Mouse (Mus musculus): Measurements from ENCODE around the gene Atp2a2.

Gene Atp2a2

DNA sequence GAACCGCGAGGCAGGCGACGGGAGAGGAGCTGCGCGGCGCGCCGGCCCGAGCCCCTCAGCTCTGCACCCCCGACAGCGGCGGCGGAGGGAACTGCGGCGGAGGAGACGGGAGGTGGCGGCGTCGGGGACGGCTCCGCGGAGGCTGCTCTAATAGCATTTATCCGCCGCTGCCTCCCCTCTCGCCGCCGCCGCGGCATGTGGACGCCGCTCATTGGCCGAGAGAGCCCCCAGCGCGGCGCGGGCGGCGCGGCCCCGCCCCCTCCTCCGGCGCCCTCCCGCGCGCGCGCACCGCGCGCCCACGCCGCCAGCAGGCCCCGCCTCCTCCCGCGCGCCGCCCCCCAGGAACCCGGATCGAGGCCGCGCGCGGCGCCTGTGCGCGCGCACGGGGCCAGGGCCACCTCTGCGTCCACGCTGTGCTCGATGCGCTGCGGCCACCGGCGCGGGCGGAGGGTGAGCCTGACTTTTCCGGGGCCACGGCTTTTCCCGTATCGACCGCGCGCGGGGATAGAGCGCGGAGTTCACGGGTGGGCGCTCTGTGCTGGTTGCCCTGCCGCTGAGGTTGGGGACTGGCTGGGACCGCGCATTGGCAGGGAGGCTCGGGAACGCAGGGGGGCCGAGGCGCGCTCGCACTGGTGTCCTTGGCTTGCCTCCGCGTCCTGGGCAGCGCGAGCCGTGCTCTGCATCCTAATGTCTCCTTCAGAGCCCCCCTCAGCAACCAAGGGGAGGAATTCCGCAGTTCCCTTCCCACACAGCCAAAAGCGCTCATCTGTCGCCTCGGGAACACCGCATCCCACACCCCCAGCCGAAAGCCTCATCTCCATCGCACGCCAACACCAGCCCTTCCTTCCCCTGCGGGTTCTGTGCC lies at the start of gene Atp2a2:
Atp2a2 (minus strand) TSS at position 149 of the 865 bp plus-strand sequence.
- peak; percentile 94 for DNase-seq

DNA sequence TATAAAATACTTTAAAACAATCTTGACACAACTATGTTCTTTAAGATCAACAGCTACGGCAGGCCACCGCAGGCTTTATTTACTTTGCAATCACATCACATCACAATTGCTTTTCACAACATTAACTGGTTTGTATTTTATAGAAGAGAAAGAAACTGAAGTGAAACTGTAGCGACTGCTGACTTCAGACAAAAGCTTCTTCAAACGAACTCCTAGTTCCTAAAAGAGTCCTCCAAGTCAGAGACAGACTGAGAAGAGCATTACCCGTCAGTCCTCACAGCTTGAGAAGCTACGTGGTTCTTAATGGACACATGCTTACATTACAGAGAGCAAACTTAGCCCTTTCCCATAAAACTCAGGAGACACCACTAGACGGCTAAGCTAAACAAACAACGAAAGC lies 48.4 kb upstream of the Atp2a2 start:
- no peak for DNase-seq

DNA sequence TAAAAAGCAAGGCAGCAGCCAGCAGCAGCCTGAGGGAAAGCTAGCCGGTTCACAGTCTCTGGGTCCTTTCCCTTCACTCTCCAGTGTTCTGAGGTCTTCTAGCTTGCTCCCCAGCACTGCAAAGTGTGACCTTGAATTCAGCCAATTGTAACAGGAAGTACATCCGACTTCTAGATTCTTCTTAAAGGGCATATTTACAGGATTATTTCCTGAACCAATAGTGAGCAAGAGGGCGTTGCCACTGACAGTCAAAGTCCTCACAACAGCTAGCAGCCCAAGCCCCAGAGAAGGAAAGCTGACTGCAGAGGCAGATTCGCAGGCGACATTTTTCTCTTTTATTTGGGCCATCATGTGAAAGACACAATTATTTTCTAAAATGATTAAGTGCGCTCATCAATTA lies 46.6 kb upstream of the Atp2a2 start:
- no peak for DNase-seq

DNA sequence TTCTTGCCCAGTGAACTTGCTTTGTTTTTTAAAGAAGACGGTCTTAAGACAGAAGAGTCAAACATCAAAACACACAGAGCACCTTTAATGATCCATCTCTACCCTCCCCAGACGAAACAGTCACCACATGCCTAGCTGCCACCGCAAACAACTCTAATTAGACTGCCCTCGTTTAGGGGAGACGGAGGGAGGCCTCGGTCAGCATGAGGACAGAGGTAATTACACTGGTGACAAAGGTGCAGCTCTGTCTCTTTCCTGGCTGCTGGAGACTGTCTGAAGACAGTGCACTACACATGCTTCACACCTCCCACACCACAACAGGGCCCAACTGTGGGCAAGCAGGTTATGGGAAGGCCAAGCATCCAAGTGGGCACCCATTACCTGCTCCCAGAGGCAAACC lies 45.8 kb upstream of the Atp2a2 start:
- DNase-seq, result no peak

DNA sequence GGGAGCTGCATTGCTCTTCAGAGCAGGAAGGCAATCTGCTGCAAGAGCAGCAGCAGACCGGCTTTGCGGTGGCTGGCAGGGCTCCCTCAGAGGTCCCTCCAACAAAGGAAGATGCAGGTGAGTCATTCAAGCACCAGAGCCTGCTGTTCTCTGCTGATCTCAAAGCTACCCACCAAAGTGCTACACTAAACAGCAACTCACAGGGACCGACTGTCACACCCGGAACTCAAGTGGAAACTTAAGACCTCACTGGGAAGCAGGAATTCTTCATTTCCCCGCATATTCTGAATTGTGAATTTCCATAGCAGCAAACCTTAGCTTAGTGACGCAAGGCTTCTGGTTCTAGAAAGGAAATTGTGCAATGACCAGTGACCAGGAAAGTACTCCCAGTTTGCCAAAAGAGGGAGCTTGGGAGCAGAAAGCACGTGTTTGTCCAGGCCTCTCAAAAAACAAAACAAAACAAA lies 45.3 kb upstream of the Atp2a2 start:
- DNase-seq, result peak; percentile 85

DNA sequence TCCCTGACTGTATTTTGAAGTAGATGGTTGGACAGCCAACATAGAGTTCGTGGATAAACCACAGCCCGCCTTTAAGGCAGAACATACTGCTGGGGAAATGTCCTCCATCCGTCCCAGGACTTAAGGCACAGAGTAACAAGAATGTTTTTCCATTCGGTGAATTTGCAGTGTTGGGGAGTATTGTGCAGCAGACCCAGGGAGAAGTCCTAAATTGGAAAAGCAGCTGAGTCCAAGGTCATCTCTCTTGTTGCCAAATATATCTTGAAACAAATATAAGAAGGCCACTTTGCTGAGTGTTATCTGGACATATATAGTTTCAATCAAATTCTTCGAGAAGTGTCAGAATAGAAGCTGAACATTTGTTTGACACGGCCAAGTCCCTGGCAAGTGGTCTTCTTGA lies 41.4 kb upstream of the Atp2a2 start:
- no peak for DNase-seq

DNA sequence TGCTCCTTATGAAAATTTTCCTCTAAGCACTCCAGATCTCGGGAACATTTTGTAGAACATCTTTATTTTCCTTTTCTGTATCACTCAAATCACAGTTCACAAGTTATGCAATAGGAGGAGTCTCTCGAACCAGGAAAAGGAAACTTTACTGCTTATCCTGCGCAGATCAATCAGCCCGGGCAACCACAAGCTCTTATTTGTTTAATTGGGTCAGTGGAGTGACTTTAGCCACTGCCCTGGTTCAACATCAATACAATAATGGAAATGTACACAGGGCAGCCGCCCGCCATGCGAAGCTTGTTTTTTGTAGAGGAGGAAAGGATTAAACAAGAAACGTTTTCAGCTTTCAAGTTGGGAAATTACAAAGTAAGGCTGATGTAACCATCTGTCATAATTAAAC lies 39.8 kb upstream of the Atp2a2 start:
- DNase-seq, result no peak

DNA sequence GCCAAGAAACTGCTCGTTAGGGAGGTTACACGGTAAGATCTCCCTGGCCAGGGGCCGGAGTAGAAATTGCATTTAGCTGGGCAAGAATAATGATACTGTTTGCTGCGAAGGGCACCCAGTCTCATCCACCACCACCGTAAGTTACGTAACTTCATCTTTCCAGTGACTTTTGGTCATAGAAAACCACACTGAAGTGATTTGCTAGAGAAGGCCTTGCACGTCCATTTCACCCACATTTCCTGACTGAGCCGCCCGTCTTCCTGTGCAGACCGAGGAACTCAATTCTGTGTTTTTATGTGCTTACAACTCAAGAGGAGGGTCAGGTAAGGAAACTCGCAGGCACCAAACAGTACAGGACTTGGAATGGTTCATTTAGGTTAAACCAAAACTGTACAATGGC lies 36.1 kb upstream of the Atp2a2 start:
- DNase-seq, result no peak

DNA sequence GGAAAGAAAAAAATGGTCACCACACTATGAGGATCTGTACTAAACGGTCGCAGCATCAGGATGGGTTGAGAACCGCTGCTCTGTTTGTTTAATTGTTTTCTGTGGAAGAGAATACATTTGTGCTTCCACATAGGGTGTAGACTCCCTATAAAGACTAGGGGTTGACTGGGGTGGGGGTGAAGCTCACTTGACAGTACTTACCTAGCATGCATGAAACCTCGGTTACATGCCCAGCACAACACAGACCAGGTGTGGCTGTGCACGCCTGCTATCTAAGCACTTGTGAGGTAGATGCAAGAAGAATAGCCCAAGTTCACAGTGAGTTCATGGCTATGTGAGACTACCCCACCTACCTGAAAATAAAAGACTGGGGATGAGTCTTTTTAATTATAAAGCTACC lies 35.6 kb upstream of the Atp2a2 start:
- no peak for DNase-seq

DNA sequence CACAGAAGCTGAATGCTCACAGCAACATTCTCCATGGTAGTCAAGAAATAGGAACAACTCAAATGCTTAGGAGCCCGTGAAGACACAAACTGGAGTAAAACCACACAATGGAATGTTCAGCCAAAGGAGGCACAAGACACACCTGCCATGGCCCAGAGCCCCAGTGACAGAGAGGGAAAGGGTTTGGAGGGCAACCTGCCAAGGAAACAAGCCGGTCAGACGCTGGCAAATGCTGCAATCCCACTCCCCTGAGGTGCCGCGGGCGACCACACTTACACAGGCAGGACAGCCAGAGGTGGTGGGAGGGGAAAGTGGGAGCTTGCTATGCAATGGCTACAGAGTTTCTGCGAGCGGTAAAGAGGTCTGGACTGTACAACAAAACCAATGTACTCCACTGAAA lies 31.9 kb upstream of the Atp2a2 start:
- no peak for DNase-seq

DNA sequence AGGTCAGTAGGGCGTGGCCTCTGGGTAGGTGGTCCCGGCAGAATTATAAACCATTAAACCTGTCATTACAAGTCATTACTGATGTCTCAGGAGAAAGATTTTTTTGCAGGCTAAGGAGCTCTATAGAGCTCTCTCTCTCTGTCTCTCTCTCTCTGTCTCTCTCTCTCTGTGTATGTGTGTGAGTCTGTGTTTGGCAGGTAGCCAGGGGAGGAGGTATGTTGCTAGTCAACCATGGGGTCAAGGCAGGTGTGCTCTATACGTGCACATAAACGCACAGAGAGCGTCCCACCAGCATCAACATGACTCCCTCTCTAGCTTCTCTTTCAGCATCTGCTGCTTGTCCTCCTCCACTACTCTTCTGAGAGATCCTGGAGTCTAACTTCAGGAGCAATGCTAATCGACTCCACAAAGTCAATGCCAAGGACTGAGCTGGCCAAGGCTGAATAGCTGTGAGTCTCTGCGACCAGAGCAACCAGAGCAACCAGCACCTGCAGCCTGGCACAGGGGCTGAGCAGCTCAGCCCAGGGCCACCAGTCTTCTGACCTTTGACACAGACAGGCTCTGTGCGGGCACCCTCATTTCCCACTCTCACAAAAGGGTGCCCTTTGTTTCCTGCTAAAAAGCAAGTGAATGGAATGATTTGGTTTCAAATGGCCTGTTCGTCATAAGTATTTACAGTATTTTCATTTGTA lies 28.0 kb upstream of the Atp2a2 start:
- DNase-seq, result no peak

DNA sequence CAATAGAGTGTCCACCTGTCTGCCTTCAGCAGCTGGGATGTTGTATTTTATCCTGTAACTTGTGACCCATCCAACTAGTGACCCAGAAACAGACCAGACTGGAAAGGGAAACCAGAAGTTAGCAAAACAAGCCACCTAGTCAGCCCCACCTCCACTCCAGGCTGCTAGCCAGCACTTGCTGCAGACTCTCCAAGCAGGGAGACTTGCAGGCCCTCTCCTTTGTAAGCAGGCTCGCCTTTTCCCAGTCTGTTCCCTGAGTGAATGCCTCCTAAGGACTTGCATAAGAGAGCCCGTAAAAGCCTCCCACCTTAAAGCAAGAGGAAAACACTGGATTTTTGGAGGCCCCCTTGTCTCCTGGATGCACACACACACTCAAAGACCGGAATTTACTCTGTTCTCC lies 27.3 kb upstream of the Atp2a2 start:
- no peak for DNase-seq

DNA sequence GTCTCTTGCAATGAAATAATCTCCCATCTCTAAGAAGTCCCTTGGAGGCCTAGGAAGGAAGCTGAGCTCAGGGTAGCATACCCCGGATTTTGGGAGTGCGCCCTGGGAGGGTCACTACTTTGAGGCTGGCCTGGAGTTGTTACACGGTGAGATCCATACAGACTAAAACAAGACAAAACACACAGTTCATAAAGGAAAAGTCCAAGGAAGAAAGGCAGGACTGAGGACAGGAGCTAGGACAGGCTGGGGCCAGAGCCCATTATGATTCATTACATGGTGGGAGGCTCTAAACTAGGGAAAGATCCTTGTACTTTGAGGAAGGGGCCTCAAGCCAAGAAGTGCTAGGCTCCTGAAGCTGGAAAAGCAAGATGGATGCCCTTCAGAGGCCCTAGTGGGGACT lies 26.6 kb upstream of the Atp2a2 start:
- DNase-seq, result no peak

DNA sequence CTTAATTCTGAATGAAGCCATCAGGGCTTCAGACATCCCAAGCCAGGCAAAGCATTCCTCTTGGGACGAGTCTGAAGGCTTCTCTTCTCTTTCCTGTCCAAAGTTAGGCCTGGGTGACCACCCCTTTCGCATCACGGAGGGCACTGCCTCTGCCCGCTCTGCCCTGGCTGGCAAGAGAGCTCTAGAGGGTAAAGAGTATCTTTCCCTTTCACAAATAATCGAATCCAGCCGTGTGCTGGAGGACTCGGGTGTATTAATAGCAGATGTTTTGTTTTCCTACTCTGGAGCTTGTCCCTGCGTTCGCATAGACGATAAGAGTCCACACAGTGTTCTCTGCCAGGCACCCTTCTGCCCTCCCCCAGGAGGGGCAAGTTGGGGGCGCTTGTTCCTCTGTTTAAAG lies 25.7 kb upstream of the Atp2a2 start:
- no peak for DNase-seq

DNA sequence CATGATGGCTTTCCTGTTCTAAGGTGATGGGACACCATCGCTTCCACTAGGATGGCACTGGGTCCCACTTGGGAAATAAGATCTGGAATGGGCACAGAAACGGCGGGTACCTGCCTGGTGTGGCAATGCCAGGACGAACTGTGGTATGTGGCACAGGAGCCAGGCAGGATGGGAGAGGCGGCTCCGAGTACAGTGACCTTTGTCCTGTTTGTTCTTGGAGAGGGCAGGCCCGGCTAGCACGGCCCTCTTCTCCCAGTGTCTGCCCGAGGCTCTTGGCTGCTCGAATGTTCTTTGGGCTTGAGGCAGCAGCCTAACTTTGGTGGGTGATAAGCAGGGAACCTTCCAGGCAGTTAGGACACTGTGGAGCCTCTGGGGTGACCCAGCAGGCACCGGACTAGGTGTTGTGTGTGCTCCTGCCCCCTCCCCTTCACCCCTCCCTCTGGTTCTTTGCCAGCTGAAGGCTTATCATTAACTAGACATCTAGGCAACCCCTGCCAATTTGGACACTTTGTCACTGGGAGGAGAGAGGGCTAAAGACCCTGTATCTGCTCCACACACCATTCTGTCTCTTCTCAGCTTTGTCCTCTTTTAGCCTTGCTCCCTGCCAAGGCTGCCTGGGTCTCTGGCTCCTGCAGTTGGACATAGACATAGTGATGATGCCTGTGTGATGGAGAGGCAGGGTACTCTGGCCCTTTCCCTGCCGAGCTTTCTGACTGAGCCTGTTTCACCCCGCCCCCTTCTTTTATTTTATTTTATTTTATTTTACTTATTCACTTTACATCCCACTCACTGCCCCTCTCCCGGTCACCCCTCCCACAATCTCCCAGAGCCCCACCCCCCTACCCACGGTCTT lies 25.1 kb upstream of the Atp2a2 start:
- no peak for DNase-seq

DNA sequence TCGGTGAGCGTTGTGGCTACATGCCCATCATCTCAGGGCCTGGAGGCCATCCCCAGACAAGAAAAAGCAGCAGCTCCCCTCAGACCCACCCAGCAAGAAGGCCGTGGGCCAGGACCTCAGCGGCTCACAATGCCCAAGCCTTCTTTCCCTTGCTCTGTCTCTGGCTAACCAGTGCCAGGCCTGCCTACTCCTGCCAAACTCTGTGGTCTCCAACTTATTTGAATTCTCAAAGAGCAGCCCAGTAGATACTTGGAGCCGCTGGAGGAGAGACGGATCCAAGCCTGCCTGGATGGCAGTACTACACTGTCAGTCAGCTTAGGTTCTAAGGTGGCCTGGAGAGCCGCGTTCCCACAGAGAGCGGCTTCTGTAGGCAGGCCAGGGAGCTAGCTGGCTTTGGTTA lies 24.4 kb upstream of the Atp2a2 start:
- DNase-seq, result no peak

DNA sequence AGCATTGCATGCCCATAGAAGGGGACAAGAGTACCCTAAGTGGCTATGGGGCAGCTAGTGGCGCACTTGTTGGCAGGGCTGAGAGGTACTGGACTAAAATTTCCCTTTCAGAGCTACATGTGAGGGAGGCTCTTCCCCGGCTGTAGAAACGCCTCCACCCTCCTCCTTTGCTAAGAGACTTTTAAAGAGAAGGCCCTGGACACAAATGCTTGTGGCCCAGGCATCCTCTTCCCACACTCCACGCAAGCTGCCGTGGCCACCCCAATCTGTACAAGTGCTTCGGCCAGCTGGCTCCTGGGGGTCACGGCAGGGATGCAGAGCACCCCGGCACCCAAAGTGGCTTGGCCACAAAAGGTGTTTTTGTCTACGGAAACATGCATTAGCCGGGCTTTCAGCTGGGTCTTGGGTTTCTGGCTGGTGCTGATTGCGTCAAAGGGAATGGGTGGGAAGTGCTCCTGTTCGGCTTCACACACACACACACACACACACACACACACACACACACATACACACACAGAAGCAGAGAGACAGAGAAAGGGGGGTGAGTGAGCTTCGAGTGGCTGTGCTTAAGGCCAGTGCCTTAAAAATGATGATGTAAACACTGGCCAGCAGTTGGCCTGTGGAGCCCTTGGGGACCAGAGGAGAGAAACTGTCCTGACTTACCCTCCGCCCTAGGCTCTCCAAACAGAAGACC lies 23.4 kb upstream of the Atp2a2 start:
- DNase-seq, result no peak

DNA sequence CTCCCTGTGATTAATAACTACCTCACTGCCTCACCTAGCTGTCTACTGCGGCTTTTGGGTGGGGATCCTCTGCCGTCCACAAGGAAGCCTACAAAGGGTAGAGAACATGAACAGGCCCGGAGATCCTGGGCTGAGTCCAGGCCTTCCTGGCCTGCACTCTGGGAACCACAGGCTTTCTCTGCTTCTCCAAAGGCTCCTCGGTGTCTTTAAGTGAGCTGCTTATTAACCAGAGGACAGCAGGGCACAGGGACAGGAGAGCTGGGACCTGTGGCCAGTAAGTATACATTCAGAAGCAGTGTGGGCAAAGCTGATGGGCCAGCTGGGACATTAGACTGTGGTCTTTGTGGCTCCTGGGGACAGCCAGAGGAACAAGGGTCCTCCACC lies 22.8 kb upstream of the Atp2a2 start:
- DNase-seq, result no peak

DNA sequence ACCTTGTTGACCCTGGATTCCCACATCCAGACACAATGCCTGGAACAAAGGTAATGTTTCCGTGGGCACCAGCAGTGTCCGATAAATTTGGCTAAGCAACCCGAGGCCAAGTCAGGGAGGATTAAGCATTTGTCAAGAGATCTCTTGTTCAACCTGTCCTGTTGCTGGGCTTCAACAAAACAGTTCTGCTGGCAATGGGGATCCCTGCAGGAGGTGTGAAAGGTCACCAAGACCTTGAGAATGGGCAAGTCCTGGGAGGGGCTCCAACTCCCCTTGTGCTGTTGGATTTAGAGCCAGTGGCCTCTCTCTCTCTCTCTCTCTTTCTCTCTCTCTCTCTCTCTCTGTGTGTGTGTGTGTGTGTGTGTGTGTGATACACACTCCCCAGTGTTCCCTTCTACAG lies 22.2 kb upstream of the Atp2a2 start:
- DNase-seq, result no peak

DNA sequence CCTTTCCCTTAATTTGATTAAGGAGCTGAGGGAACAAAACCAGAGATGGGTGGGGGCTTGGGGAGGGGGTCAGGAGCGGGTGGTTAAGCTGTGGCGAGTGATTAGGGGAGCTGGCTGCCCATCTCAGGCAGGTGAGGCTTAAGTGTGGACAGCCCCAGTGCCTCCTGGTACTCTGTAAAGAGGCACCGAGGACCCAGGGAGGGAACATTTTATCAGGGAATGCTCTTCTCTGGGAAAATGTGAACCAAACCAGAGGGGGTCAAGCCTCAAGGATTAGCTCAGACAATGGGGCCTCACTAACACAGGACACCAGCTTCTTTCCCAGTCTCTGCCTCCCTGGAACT lies 19.1 kb upstream of the Atp2a2 start:
- DNase-seq, result no peak

DNA sequence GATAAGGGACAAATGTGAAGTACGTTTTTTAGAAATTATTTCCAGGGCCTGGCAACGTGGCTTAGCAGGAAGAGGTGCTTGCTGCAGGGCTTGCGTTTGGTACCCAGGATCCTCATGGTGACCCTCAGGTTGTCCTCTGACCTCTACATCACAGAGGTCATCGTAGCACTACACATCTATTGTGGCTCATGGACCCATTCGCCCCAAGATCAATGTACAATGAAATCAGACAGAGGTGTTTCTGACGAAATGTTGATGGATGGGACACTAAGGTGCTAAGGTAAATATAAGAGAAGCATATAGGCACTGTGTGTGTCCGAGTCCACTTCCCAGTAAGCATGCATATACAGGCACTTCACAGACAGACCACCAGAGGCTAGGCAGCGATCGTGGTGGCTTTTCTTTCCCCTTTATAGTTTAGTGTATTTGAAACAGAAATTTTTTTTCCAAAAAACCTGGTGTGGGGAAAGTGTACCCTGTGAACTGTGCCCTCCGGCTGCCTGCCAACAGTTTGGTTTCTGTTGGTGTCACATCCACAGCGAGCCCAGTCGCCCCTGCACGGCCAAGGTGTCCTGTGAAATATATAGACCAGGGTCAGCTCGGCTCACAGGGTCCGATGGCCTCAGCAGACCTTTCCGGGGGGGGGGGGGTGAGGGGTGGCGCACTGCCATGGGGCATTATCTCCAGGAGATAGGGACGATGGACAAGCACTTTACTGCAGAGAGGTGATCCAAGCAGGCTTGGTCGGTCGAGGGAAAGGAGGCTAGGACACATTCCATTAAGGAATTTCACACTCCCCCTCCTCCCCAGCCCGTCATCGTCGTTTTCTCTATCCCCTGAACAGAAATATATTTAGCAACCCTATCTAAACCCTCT lies 18.5 kb upstream of the Atp2a2 start:
- no peak for DNase-seq

DNA sequence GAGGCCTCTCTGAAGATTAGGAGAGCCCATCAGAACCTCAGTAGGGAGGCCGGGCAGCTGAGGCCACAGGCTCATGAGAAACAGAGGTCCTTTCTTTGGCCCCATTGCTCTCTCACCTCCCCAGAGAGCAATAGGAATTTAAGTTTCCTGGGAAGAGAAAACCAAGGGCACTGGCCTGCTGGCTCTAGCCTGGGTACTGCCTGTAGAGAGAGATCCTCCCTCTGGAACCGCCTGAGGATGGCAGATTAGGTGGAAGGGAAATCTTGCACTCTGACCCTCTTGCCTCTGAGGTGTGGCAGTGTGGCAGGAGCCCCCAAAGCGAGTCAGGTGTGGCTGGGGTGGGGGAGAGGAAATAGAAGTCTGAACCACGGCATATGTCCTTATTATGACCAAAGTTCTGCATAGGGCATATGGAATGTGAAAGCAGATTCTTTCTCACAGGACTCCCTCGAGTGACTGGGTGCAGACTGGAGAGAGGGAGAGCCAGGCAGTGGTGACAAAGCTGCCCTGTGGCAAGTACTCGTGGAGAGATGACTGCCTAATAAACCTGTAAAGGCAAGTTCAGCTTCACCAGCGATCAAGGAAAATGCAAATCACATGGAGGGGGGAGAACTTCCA lies 17.1 kb upstream of the Atp2a2 start:
- DNase-seq, result no peak

Measured in cerebellum, adult 9-11 months (tissue).